Mouse (Mus musculus) regulatory T cell (primary cell): ENCODE measurements around the gene Slc35g2.

Experiments used
- in situ Hi-C: fragments of 300-600 bp; cut with MboI, MseI; formaldehyde crosslinking; loops from one replicate; pipeline ENCODE4 v1.15.1; 2025; ENCODE audit warnings: high pct_unique_total_duplicates

The Slc35g2 gene

GRCm38 (mm10) chr9:100570626-100571233, at the start of gene Slc35g2:
Slc35g2 (minus strand) TSS chr9:100571090.
- in situ Hi-C loops = no loop called here

- in situ Hi-C loops = no loop called here
These were observed 46.1 kb upstream of the Slc35g2 start for GRCm38 (mm10) chr9:100616947-100617346.

GRCm38 (mm10) chr9:100613501-100614071, 42.7 kb upstream of the Slc35g2 start:
- in situ Hi-C loops = no loop called here

- in situ Hi-C loops = no loop called here
These were observed 35.2 kb upstream of the Slc35g2 start for GRCm38 (mm10) chr9:100605985-100606554.

GRCm38 (mm10) chr9:100605522-100605921, 34.6 kb upstream of the Slc35g2 start:
- in situ Hi-C loops = no loop called here

GRCm38 (mm10) chr9:100603156-100603555, 32.3 kb upstream of the Slc35g2 start:
- in situ Hi-C loops = no loop called here

- in situ Hi-C loops = no loop called here
These were observed 31.2 kb upstream of the Slc35g2 start for GRCm38 (mm10) chr9:100602130-100602529.

GRCm38 (mm10) chr9:100599761-100600328, 29.0 kb upstream of the Slc35g2 start:
- in situ Hi-C loops = no loop called here

GRCm38 (mm10) chr9:100597546-100597945, 26.7 kb upstream of the Slc35g2 start, which contains the start of gene Stag1:
Stag1 (plus strand) TSS chr9:100597798.
- in situ Hi-C loops = no loop called here

- in situ Hi-C loops = no loop called here
These were observed 25.4 kb upstream of the Slc35g2 start for GRCm38 (mm10) chr9:100596317-100596716.

- in situ Hi-C loops = no loop called here
These were observed 19.6 kb upstream of the Slc35g2 start for GRCm38 (mm10) chr9:100590462-100590861.

- in situ Hi-C loops = no loop called here
These were observed 13.1 kb upstream of the Slc35g2 start for GRCm38 (mm10) chr9:100584031-100584430.

GRCm38 (mm10) chr9:100582883-100583575, 12.1 kb upstream of the Slc35g2 start:
- in situ Hi-C loops = no loop called here

GRCm38 (mm10) chr9:100581543-100582492, 10.9 kb upstream of the Slc35g2 start:
- in situ Hi-C loops = no loop called here

- in situ Hi-C loops = no loop called here
These were observed 9.4 kb upstream of the Slc35g2 start for GRCm38 (mm10) chr9:100580196-100580740.

GRCm38 (mm10) chr9:100573942-100574341, 3.1 kb upstream of the Slc35g2 start:
- in situ Hi-C loops = no loop called here

GRCm38 (mm10) chr9:100573300-100573699, 2.4 kb upstream of the Slc35g2 start:
- in situ Hi-C loops = no loop called here

- in situ Hi-C loops = no loop called here
These were observed 621 bp upstream of the Slc35g2 start for GRCm38 (mm10) chr9:100571511-100571910.

- in situ Hi-C loops = no loop called here
These were observed 878 bp downstream of the Slc35g2 start for GRCm38 (mm10) chr9:100569798-100570625.
